Mouse (Mus musculus): ENCODE measurements around the gene Bcl2l1.

DNA sequence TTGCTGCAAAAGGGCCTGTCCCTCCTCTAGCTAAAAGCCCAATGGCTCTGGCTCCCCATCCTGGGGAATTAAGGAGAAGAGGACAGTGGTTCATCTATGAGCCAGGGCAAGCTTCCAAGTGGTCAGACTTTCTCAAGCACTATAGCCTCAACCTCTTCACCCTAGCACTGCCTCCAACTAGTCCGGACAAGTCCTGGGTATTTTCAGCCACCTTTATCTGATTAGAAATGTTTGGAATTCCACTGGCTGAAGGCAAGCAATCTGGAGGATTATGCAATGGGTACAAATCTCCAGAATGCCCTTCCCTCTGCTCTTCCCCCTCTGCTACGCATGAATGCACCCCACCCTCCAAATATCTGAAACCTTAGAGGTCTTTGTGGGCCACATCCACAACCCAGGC is 39.1 kb downstream of the Bcl2l1 start:
- TF ChIP-seq CTCF (IDR thresholded peaks at IDR 0.05), result no peak
- peak; percentile 74; the same call in 1 of the 2 replicates for TF ChIP-seq EP300 (IDR thresholded peaks at IDR 0.05; ENCODE audit: insufficient read depth, low read depth, low read length)
